Mouse (Mus musculus): ENCODE results near the gene Dstn. TPM values are rescaled to one million over a fixed set of nuclear protein-coding genes. Genes with fewer than 3 reads are reported as not detected.

The Dstn gene
- 358 TPM in 2 replicates for polyA plus RNA-seq (2015; fragmentation: Nextera tagmentation; extraction: Ambion mirVana)

DNA sequence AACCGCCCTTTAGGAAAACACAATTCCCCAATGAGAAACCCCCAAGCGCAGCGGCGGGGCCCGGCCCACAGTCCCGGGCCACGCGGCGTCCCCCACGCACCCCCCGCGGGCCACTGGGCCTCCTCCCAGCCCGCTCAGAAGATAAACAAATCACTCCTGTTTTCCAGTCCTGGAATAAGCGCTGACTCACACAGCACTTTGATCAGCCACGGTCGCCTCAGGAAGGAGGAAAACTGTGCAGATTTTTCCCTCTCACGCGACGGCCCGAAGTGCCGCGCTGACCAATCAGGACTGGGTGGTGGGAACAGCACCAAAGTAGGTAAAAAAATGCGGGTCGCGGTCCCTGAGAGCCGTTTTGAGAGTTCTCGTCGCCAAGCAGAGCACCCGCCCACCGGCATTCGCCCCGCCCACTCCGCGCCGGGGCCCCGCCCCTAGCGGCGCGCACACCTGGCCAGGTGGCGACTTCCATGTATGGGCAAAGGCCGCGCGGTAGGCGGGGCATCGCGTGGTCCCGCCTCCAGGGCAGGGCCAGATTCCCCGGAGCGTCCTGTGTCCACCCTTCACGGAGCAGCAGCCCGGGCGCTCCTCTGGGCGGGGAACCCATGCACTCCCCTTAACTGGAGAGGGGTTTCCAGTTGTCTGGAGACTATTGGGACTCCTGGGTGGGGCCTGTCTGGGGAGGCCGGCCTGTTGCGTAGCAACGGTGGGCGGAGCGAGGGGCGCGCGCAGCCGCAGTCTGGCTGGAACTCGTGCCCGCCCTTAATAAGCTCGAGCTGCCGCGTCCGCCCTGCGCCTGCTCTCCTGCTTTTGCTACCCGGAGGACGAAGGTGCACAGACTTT is at the start of gene Dstn:
Gene Dstn, plus strand, starts transcription at position 561 of the 840 bp plus-strand sequence.

Other genes with a start within 250 kb of the Dstn start
- gene Bfsp1, start 52.1 kb upstream of the Dstn start, polyA plus RNA-seq (2015; fragmentation: Nextera tagmentation; extraction: Ambion mirVana) = 1.8 and 2.3 TPM in 2 replicates
- gene Rrbp1, start 95.9 kb downstream of the Dstn start, polyA plus RNA-seq (2015; fragmentation: Nextera tagmentation; extraction: Ambion mirVana) = 50.8 and 54.2 TPM in 2 replicates
- not detected in 2 replicates for gene Banf2, start 117.7 kb downstream of the Dstn start, polyA plus RNA-seq (2015; fragmentation: Nextera tagmentation; extraction: Ambion mirVana)